Mouse (Mus musculus): ENCODE measurements around the gene Grap2. TPM values are rescaled to one million over a fixed set of nuclear protein-coding genes. Genes with fewer than 3 reads are reported as not detected.

The Grap2 gene
- polyA plus RNA-seq (2015; fragmentation: Illumina TruSeq; extraction: RNeasy Lipid Tissue Mini Kit (QIAGEN cat#74804); ENCODE audit: insufficient read depth, low read depth, low replicate concordance) = not detected

GRCm38 (mm10) chr15:80572291-80572690 is at the start of gene Grap2:
Gene Grap2 (plus strand): TSS chr15:80572594.

GRCm38 (mm10) chr15:80565106-80565665 is 7.2 kb upstream of the Grap2 start, which contains the start of gene Enthd1:
Gene Enthd1 (minus strand): TSS chr15:80565156.

GRCm38 (mm10) chr15:80671295-80672252 is 99.2 kb downstream of the Grap2 start, which contains the start of gene Fam83f:
Gene Fam83f (plus strand): TSS chr15:80671847.

Other genes starting within 250 kb of the Grap2 start
- not detected for gene Enthd1, start 7.4 kb upstream of the Grap2 start, polyA plus RNA-seq (2015; fragmentation: Illumina TruSeq; extraction: RNeasy Lipid Tissue Mini Kit (QIAGEN cat#74804); ENCODE audit: insufficient read depth, low read depth, low replicate concordance)
- 1.8 TPM for gene Fam83f, start 99.3 kb downstream of the Grap2 start, polyA plus RNA-seq (2015; fragmentation: Illumina TruSeq; extraction: RNeasy Lipid Tissue Mini Kit (QIAGEN cat#74804); ENCODE audit: insufficient read depth, low read depth, low replicate concordance)
- gene Tnrc6b, start 138.7 kb downstream of the Grap2 start, polyA plus RNA-seq (2015; fragmentation: Illumina TruSeq; extraction: RNeasy Lipid Tissue Mini Kit (QIAGEN cat#74804); ENCODE audit: insufficient read depth, low read depth, low replicate concordance) = 3.3 TPM

All from pancreas, adult 10 weeks (tissue).